Mouse (Mus musculus): ENCODE measurements around the gene Tbpl1. TPM values are rescaled to one million over a fixed set of nuclear protein-coding genes. Genes with fewer than 3 reads are reported as not detected.

The Tbpl1 gene
- total RNA-seq, 2 experiments from 2014 or later = 17.0 to 22.9 TPM

Small RNAs within 50 kb of the gene (microRNA-seq; reads per million reads assigned to microRNA genes)
- 0 to 0.26 reads per million in 2 experiments for gene Mir7663 (ENCODE audit: borderline replicate concordance in 2 of 2)

Other genes with a start within 250 kb of the Tbpl1 start
- 10 to 100 TPM in 1 of 2 experiments, 1 to 10 TPM in 1; 9.9 to 11.6 TPM for gene Slc2a12, start 86.9 kb downstream of the Tbpl1 start, total RNA-seq (2021)
- gene Tcf21, start 88.2 kb upstream of the Tbpl1 start, total RNA-seq (2021) = not detected